Mouse (Mus musculus) hindbrain, embryonic 12.5 days (tissue): Measurements from ENCODE around the gene Hist1h4a. TPM values are rescaled to one million over a fixed set of nuclear protein-coding genes. Genes with fewer than 3 reads are reported as not detected.
A peak's percentile ranks its signal among the peaks of the same experiment; 100 is the strongest.

Experiments used
- ATAC-seq: fragments of 200-750 bp; cut with Nextera tagmentation; 2 replicates; pipeline ENCODE4 v1.8.0; 2017; ENCODE audit warnings: moderate TSS enrichment; ENCODE audit not compliant: low FRiP score
- H3K27ac ChIP-seq: fragments of 300-500 bp; sonication (generic); 2 replicates; pipeline ENCODE4 v1.5.1; 2016; ENCODE audit warnings: mild to moderate bottlenecking
- H3K27me3 ChIP-seq: fragments of 300-500 bp; sonication (generic); 2 replicates; pipeline ENCODE4 v1.6.1; 2016; ENCODE audit warnings: mild to moderate bottlenecking
- H3K36me3 ChIP-seq: fragments of 300-500 bp; sonication (generic); 2 replicates; pipeline ENCODE4 v1.6.1; 2016; ENCODE audit warnings: mild to moderate bottlenecking
- H3K4me1 ChIP-seq: fragments of 300-500 bp; sonication (generic); 2 replicates; pipeline ENCODE4 v1.6.1; 2016
- H3K4me2 ChIP-seq: fragments of 300-500 bp; sonication (generic); replicated peaks from 2 replicates; pipeline ENCODE4 v1.6.1; 2016; ENCODE audit warnings: mild to moderate bottlenecking
- H3K4me3 ChIP-seq: fragments of 300-500 bp; sonication (generic); 2 replicates; pipeline ENCODE4 v1.5.1; 2016; ENCODE audit warnings: mild to moderate bottlenecking
- H3K9ac ChIP-seq: fragments of 300-500 bp; sonication (generic); 2 replicates; pipeline ENCODE4 v1.6.1; 2016; ENCODE audit warnings: mild to moderate bottlenecking, moderate library complexity
- H3K9me3 ChIP-seq: fragments of 300-500 bp; sonication (generic); replicated peaks from 2 replicates; pipeline ENCODE4 v1.6.1; 2016; ENCODE audit warnings: mild to moderate bottlenecking
- WGBS: fragments of 180-500 bp; shearing (Covaris S2); methylation state at CpG from one replicate; pipeline ENCODE4 v1.1.7; 2016; 5-methylcytosine and 5-hydroxymethylcytosine counted together
- polyA plus RNA-seq: library from polyadenylated mRNA; unstranded; fragments of >200 nt; fragmentation: Nextera tagmentation; extraction: Ambion mirVana; gene quantifications from 2 replicates; pipeline ENCODE4 v1.2.1, GENCODE M21; 2016

Gene Hist1h4a
- polyA plus RNA-seq, 1 experiment from 2014 or later: 0.72 TPM

GRCm38 (mm10) chr13:23745381-23746161 lies 15.5 kb downstream of the Hist1h4a start, which contains the start of gene Hist1h3c:
TSS of gene Hist1h3c (minus strand) at chr13:23745602.
- H3K9ac ChIP-seq: peak within 1 kb of the TSS; percentile 58
- peaks cover 9% of the 10 kb centered on the region for H3K4me1 ChIP-seq
- H3K27me3 ChIP-seq: no peaks in the 10 kb centered on the region
- peak; percentile 73 for ATAC-seq
- peak within 1 kb of the TSS; percentile 40 for H3K4me3 ChIP-seq
- peak within 1 kb of the TSS; percentile 98 for H3K27ac ChIP-seq
- no peaks in the 10 kb centered on the region for H3K36me3 ChIP-seq
- H3K4me2 ChIP-seq: peak within 1 kb of the TSS; percentile 64
- 2% methylated on average over 21 of the region's 28 CpGs for WGBS
- no peaks in the 10 kb centered on the region for H3K9me3 ChIP-seq

GRCm38 (mm10) chr13:23744421-23745380 lies 16.3 kb downstream of the Hist1h4a start:
- WGBS: 2% methylated on average over 15 of the region's 36 CpGs
- H3K9ac ChIP-seq: peak overlapping the region; percentile 49; the same call in 1 of the 2 replicates
- no peak for ATAC-seq

GRCm38 (mm10) chr13:23743963-23744362 lies 17.1 kb downstream of the Hist1h4a start:
- no peaks in the 10 kb centered on the region for H3K27me3 ChIP-seq
- peaks cover 19% of the 10 kb centered on the region for H3K4me1 ChIP-seq
- H3K4me2 ChIP-seq: peak overlapping the region; percentile 64
- no peak overlapping the region for H3K9ac ChIP-seq
- 0 out of 2 replicates have a peak overlapping the region, but pooled peaks have one; percentile 52 for H3K27ac ChIP-seq
- H3K4me3 ChIP-seq: no peak overlapping the region
- 51% methylated on average over 4 of the region's 4 CpGs for WGBS
- H3K9me3 ChIP-seq: no peaks in the 10 kb centered on the region
- no peaks in the 10 kb centered on the region for H3K36me3 ChIP-seq
- ATAC-seq: no peak

More at GRCm38 (mm10) chr13:23744421-23745380, 16.3 kb downstream of the Hist1h4a start:
- H3K4me1 ChIP-seq: peaks cover 14% of the 10 kb centered on the region
- H3K9me3 ChIP-seq: no peaks in the 10 kb centered on the region
- peak overlapping the region; percentile 52; the same call in 1 of the 2 replicates for H3K27ac ChIP-seq
- H3K27me3 ChIP-seq: no peaks in the 10 kb centered on the region
- no peaks in the 10 kb centered on the region for H3K36me3 ChIP-seq
- peak overlapping the region; percentile 64 for H3K4me2 ChIP-seq
- H3K4me3 ChIP-seq: peak overlapping the region; percentile 40

DNA sequence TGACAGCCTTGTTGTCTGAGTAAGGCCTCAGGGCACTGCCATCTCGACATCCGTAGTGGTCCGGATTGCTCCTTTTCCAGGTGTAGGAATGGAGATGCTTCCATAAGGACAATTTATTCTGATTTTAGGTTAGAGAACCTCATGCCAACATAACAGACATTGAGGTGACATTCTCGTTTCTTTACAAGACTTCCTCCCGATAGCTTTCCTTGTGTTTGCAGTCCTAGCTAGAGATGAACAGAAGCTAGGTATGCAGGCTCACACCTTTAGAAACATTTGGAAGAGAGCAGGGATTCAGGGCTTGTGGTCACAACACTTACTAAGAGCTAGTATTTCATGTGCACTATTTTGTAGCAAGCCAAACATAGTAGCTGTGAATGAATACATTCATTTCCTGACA lies 17.8 kb downstream of the Hist1h4a start:
- Histone ChIP-seq H3K4me1 (peaks cover 19% of the 10 kb centered on the region), H3K27ac (no peak overlapping the region), H3K4me3 (no peak overlapping the region), H3K36me3 (no peaks in the 10 kb centered on the region), H3K9me3 (no peaks in the 10 kb centered on the region), H3K4me2 (no peak overlapping the region), H3K9ac (no peak overlapping the region), H3K27me3 (no peaks in the 10 kb centered on the region)
- no peak for ATAC-seq
- WGBS: 85% methylated on average over 5 of the region's 5 CpGs

- no peak for ATAC-seq
- no peak overlapping the region for H3K27ac ChIP-seq
Observed at GRCm38 (mm10) chr13:23742007-23742406, 19.0 kb downstream of the Hist1h4a start.

DNA sequence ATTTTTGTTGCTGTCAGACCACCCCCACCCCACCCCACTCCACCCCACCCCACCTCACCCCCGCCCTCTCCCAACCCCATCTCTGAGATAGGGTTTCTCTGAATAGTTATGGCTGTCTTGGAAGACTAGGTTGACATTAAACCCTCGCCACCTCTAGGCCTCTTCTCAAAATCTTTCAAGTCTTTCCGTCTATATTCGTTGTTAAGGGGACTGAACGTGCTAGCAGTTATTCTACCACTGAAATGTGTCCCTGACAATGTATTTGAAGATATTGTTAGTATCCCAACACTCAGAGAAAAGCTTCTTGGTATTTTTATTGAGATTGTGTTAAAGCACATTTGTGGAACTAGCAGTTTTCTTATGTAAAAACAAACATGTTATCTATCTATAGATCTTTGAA lies 20.1 kb downstream of the Hist1h4a start:
- H3K27ac ChIP-seq: peak overlapping the region; percentile 94; the same call in 1 of the 2 replicates
- no peaks in the 10 kb centered on the region for H3K27me3 ChIP-seq
- no peak for ATAC-seq
- peaks cover 13% of the 10 kb centered on the region for H3K4me1 ChIP-seq
- peak overlapping the region; percentile 99 for H3K4me2 ChIP-seq
- no peaks in the 10 kb centered on the region for H3K36me3 ChIP-seq
- H3K9ac ChIP-seq: no peak overlapping the region
- H3K4me3 ChIP-seq: no peak overlapping the region
- 68% methylated on average over 5 of the region's 5 CpGs for WGBS
- no peaks in the 10 kb centered on the region for H3K9me3 ChIP-seq

More at GRCm38 (mm10) chr13:23742007-23742406, 19.0 kb downstream of the Hist1h4a start:
- Histone ChIP-seq H3K4me3 (no peak overlapping the region), H3K4me1 (peaks cover 14% of the 10 kb centered on the region), H3K4me2 (no peak overlapping the region), H3K36me3 (no peaks in the 10 kb centered on the region), H3K27me3 (no peaks in the 10 kb centered on the region), H3K9ac (no peak overlapping the region), H3K9me3 (no peaks in the 10 kb centered on the region)

DNA sequence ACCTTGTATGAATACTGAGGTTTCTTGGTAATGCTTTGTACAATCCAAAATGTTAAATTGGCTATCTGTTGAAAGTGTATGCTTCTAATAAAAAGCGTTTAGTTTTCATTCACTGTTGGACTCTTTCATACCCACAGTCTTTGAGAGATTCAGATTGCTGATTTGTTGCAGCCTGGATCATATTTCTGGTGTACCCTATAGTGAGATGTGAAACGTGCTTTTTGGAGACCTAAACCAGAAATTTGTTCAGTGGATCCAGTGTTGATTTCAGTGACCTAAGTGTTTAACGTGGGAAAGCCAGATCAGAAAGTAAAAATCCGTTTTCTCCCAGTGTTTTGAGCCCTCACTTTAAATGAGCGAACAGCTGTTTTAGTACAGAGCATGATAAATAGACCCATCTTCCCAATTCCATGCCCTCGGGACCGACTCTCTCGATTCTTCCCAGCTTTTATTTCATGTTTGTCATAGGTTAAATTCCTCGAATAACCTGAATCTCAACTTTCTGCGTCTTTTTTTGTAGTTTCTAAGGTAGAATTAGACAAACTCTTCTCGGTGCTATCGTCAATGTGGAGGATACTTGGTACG lies 20.7 kb downstream of the Hist1h4a start:
- H3K4me3 ChIP-seq: peak overlapping the region; percentile 53
- H3K4me2 ChIP-seq: peak overlapping the region; percentile 99
- H3K27ac ChIP-seq: peak overlapping the region; percentile 94
- no peaks in the 10 kb centered on the region for H3K9me3 ChIP-seq
- no peaks in the 10 kb centered on the region for H3K36me3 ChIP-seq
- H3K9ac ChIP-seq: peak overlapping the region; percentile 82
- ATAC-seq: no peak
- H3K27me3 ChIP-seq: no peaks in the 10 kb centered on the region
- 33% methylated on average over 13 of the region's 13 CpGs for WGBS
- H3K4me1 ChIP-seq: peaks cover 13% of the 10 kb centered on the region

DNA sequence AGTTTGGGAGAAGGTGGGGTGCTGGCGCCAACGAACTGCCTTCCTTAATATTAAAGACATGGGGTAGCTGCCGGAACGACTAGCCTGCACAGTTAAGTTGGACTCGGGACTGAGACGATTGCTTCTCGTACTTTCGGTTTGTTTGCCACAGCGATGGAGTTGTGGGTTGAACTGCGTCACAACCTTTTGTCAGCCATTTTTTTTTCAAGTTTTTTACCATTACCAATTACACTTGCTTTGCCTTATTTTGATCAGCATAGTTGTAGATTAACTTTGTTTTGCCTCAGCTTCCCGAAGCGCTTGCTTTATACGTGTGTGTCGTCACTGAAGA lies 21.1 kb downstream of the Hist1h4a start:
- 1% methylated on average over 14 of the region's 14 CpGs for WGBS
- peaks cover 13% of the 10 kb centered on the region for H3K4me1 ChIP-seq
- peak overlapping the region; percentile 82 for H3K9ac ChIP-seq
- peak overlapping the region; percentile 53 for H3K4me3 ChIP-seq
- H3K9me3 ChIP-seq: no peaks in the 10 kb centered on the region
- no peak for ATAC-seq
- peak overlapping the region; percentile 94 for H3K27ac ChIP-seq
- H3K27me3 ChIP-seq: no peaks in the 10 kb centered on the region
- H3K36me3 ChIP-seq: no peaks in the 10 kb centered on the region
- peak overlapping the region; percentile 99 for H3K4me2 ChIP-seq

- Histone ChIP-seq H3K9me3 (no peaks in the 10 kb centered on the region), H3K9ac (peak overlapping the region; percentile 82), H3K4me3 (peak overlapping the region; percentile 53), H3K36me3 (no peaks in the 10 kb centered on the region), H3K4me1 (peaks cover 13% of the 10 kb centered on the region), H3K27ac (peak overlapping the region; percentile 94), H3K4me2 (peak overlapping the region; percentile 99), H3K27me3 (no peaks in the 10 kb centered on the region)
- peak; percentile 86 for ATAC-seq
- WGBS: under 1% methylated on average over 39 of the region's 39 CpGs
Observed at GRCm38 (mm10) chr13:23739069-23739921, 21.7 kb downstream of the Hist1h4a start.

- Histone ChIP-seq H3K27me3 (no peaks in the 10 kb centered on the region), H3K27ac (peak within 1 kb of the TSS; percentile 94), H3K4me2 (peak within 1 kb of the TSS; percentile 99), H3K4me1 (peaks cover 13% of the 10 kb centered on the region), H3K9ac (peak within 1 kb of the TSS; percentile 82), H3K9me3 (no peaks in the 10 kb centered on the region), H3K4me3 (peak within 1 kb of the TSS; percentile 53), H3K36me3 (no peaks in the 10 kb centered on the region)
- under 1% methylated on average over 38 of the region's 38 CpGs for whole genome bisulfite sequencing
- ATAC-seq: peak; percentile 97
Observed at GRCm38 (mm10) chr13:23738677-23739068, 22.4 kb downstream of the Hist1h4a start, which contains the start of gene Hist1h1c. TSS of gene Hist1h1c (plus strand) at chr13:23738808.

DNA sequence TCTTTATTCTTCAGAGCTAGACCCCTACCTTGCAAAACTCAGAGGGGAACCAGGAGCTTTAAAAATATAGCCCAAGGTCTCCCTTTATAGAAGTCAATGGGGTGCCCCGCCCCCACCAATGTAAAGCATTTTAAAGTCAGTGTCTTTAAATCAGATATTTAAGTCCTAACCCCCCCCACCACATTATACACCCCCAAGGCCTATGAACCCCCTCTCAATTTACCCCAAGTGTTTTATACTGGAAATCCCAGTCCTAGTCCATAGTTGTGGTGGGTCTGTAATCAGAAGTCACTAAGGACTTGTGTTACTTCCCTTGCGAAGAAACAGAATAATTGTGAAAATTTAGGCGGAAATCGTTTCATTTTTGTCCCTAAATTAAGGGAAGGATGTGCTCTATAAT lies 23.0 kb downstream of the Hist1h4a start:
- peak overlapping the region; percentile 94 for H3K27ac ChIP-seq
- peak overlapping the region; percentile 53 for H3K4me3 ChIP-seq
- 26% methylated on average over 4 of the region's 4 CpGs for WGBS
- no peak for ATAC-seq
- H3K4me2 ChIP-seq: peak overlapping the region; percentile 99
- peaks cover 13% of the 10 kb centered on the region for H3K4me1 ChIP-seq
- no peaks in the 10 kb centered on the region for H3K27me3 ChIP-seq
- no peaks in the 10 kb centered on the region for H3K9me3 ChIP-seq
- peak overlapping the region; percentile 82 for H3K9ac ChIP-seq
- no peaks in the 10 kb centered on the region for H3K36me3 ChIP-seq
